Mouse (Mus musculus) myocyte (in vitro differentiated cells): ENCODE data around the gene Cib1. TPM values are rescaled to one million over a fixed set of nuclear protein-coding genes. Genes with fewer than 3 reads are reported as not detected.

Experiments
- H3K27me3 ChIP-seq: one replicate; pipeline ENCODE4 v1.6.1; 2011; ENCODE audit not compliant: control insufficient read depth, insufficient read depth, insufficient read length
- H3K36me3 ChIP-seq: one replicate; pipeline ENCODE4 v1.6.1; 2011; ENCODE audit not compliant: control insufficient read depth, insufficient read depth
- H3K4me2 ChIP-seq: one replicate; pipeline ENCODE4 v1.6.1; 2011; ENCODE audit warnings: low read depth, control low read depth
- H3K4me3 ChIP-seq: one replicate; pipeline ENCODE4 v1.5.1; 2011; ENCODE audit warnings: mild to moderate bottlenecking, control low read depth, moderate library complexity
- H3K79me2 ChIP-seq: one replicate; pipeline ENCODE4 v1.6.1; 2011; ENCODE audit not compliant: control insufficient read depth, insufficient read depth
- H3ac ChIP-seq: one replicate; pipeline ENCODE4 v1.6.1; 2011; ENCODE audit not compliant: control insufficient read depth, insufficient read length
- CEBPB ChIP-seq: IDR thresholded peaks from 2 replicates; pipeline ENCODE4 v1.6.1; 2011; ENCODE audit warnings: mild to moderate bottlenecking, moderate library complexity; ENCODE audit not compliant: poor library complexity, insufficient read depth, severe bottlenecking
- E2F4 ChIP-seq: IDR thresholded peaks from one replicate; pipeline ENCODE4 v1.6.1; 2011; ENCODE audit warnings: mild to moderate bottlenecking, control low read depth, moderate library complexity; ENCODE audit not compliant: insufficient read depth
- MAX ChIP-seq: IDR thresholded peaks from one replicate; pipeline ENCODE4 v1.6.1; 2011; ENCODE audit warnings: low read depth, mild to moderate bottlenecking, control low read depth
- MYOD1 ChIP-seq, 3 experiments: IDR thresholded peaks; one replicate each; pipeline ENCODE4 v1.6.1; 2011; ENCODE audit warnings: control low read depth in 2 of 3, low read depth in 2 of 3, mild to moderate bottlenecking in 2 of 3, moderate library complexity in 1 of 3; ENCODE audit not compliant: insufficient read length in 2 of 3, control insufficient read depth in 1 of 3
- MYOG ChIP-seq, 3 experiments: IDR thresholded peaks; one replicate each; pipeline ENCODE4 v1.6.1; 2011; ENCODE audit warnings: control low read depth in 2 of 3, low read depth in 2 of 3, mild to moderate bottlenecking in 2 of 3; ENCODE audit not compliant: insufficient read length in 2 of 3, control insufficient read depth in 1 of 3, insufficient read depth in 1 of 3
- POLR2A ChIP-seq: IDR thresholded peaks from one replicate; pipeline ENCODE4 v1.6.1; 2011; ENCODE audit warnings: low read depth, mild to moderate bottlenecking, control low read depth, moderate library complexity; ENCODE audit not compliant: insufficient read length
- POLR2AphosphoS2 ChIP-seq: IDR thresholded peaks from one replicate; pipeline ENCODE4 v1.6.1; 2011; ENCODE audit warnings: low read depth, control low read depth; ENCODE audit not compliant: insufficient read length
- REST ChIP-seq: IDR thresholded peaks from one replicate; pipeline ENCODE4 v1.6.1; 2011; ENCODE audit warnings: mild to moderate bottlenecking, control low read depth, moderate library complexity; ENCODE audit not compliant: insufficient read depth, insufficient read length
- SRF ChIP-seq: IDR thresholded peaks from one replicate; pipeline ENCODE4 v1.6.1; 2011; ENCODE audit warnings: low read depth; ENCODE audit not compliant: control insufficient read depth, insufficient read length
- TCF12 ChIP-seq: IDR thresholded peaks from one replicate; pipeline ENCODE4 v1.6.1; 2011; ENCODE audit warnings: mild to moderate bottlenecking, control low read depth; ENCODE audit not compliant: poor library complexity, insufficient read depth, severe bottlenecking
- TCF3 ChIP-seq: IDR thresholded peaks from one replicate; pipeline ENCODE4 v1.6.1; 2011; ENCODE audit warnings: low read depth, control low read depth; ENCODE audit not compliant: insufficient read length
- USF1 ChIP-seq: IDR thresholded peaks from one replicate; pipeline ENCODE4 v1.6.1; 2011; ENCODE audit warnings: low read depth, mild to moderate bottlenecking, control low read depth, moderate library complexity
- polyA plus RNA-seq: library from polyadenylated mRNA; unstranded; fragments of >200 nt; fragmentation: generic; extraction: Trizol; gene quantifications from one replicate; pipeline ENCODE4 v1.2.1, GENCODE M21; 2012; ENCODE audit warnings: missing spikeins

The Cib1 gene
- polyA plus RNA-seq, 1 experiment = 98.7 TPM

- TF ChIP-seq TCF12 (no peak), CEBPB (no peak), SRF (no peak), MAX (no peak), TCF3 (no peak), POLR2A (no peak), MYOD1 (IDR thresholded peaks at IDR 0.05; ENCODE audit: control insufficient read depth in 1 of 3, insufficient read length in 2 of 3, low read depth in 2 of 3) (no peak), POLR2AphosphoS2 (no peak), MYOG (IDR thresholded peaks at IDR 0.05; ENCODE audit: control insufficient read depth in 1 of 3, insufficient read depth in 1 of 3, insufficient read length in 2 of 3, low read depth in 2 of 3) (no peak), REST (no peak), E2F4 (no peak), USF1 (no peak)
- H3K4me3 ChIP-seq = no peak overlapping the region
- H3K79me2 ChIP-seq = peaks cover 72% of the 10 kb centered on the region
- H3K27me3 ChIP-seq = no peaks in the 10 kb centered on the region
- no peaks in the 10 kb centered on the region for H3K36me3 ChIP-seq
- H3K4me2 ChIP-seq = peak overlapping the region; percentile 24
- H3ac ChIP-seq = no peak overlapping the region
Measured at GRCm38 (mm10) chr7:80208738-80209430, 23.7 kb downstream of the Cib1 start.

- H3K36me3 ChIP-seq = no peaks in the 10 kb centered on the region
- H3K4me2 ChIP-seq = no peak overlapping the region
- peaks cover 80% of the 10 kb centered on the region for H3K79me2 ChIP-seq
- H3K4me3 ChIP-seq = no peak overlapping the region
- TF ChIP-seq REST = no peak
- no peak for TF ChIP-seq E2F4
- no peak for TF ChIP-seq POLR2AphosphoS2
- no peak for TF ChIP-seq TCF12
- TF ChIP-seq USF1 = no peak
- no peak for TF ChIP-seq MAX
- no peak for TF ChIP-seq SRF
- H3K27me3 ChIP-seq = no peaks in the 10 kb centered on the region
- no peak overlapping the region for H3ac ChIP-seq
Measured at GRCm38 (mm10) chr7:80208026-80208642, 24.5 kb downstream of the Cib1 start.

GRCm38 (mm10) chr7:80207314-80207731 lies 25.3 kb downstream of the Cib1 start:
- Histone ChIP-seq H3K36me3 (no peaks in the 10 kb centered on the region), H3K4me2 (peak overlapping the region; percentile 59), H3K79me2 (peaks cover 88% of the 10 kb centered on the region), H3K4me3 (no peak overlapping the region), H3ac (no peak overlapping the region), H3K27me3 (no peaks in the 10 kb centered on the region)
- TF ChIP-seq TCF3 (no peak), USF1 (no peak), MYOD1 (IDR thresholded peaks at IDR 0.05; ENCODE audit: control insufficient read depth in 1 of 3, insufficient read length in 2 of 3, low read depth in 2 of 3) (no peak), E2F4 (no peak), MAX (no peak), POLR2AphosphoS2 (no peak), MYOG (IDR thresholded peaks at IDR 0.05; ENCODE audit: control insufficient read depth in 1 of 3, insufficient read depth in 1 of 3, insufficient read length in 2 of 3, low read depth in 2 of 3) (no peak), SRF (no peak), POLR2A (no peak), TCF12 (no peak), REST (no peak), CEBPB (no peak)

GRCm38 (mm10) chr7:80205705-80206589 lies 26.7 kb downstream of the Cib1 start:
- TF ChIP-seq POLR2AphosphoS2 (no peak), REST (no peak), MYOG (IDR thresholded peaks at IDR 0.05; ENCODE audit: control insufficient read depth in 1 of 3, insufficient read depth in 1 of 3, insufficient read length in 2 of 3, low read depth in 2 of 3) (no peak), CEBPB (no peak), POLR2A (no peak)
- Histone ChIP-seq H3K36me3 (no peaks in the 10 kb centered on the region), H3K27me3 (no peaks in the 10 kb centered on the region), H3K4me3 (no peak overlapping the region), H3K4me2 (no peak overlapping the region), H3K79me2 (peaks cover 96% of the 10 kb centered on the region), H3ac (no peak overlapping the region)

GRCm38 (mm10) chr7:80204961-80205360 lies 27.7 kb downstream of the Cib1 start:
- TF ChIP-seq MYOD1 (IDR thresholded peaks at IDR 0.05; ENCODE audit: control insufficient read depth in 1 of 3, insufficient read length in 2 of 3, low read depth in 2 of 3) (peak; percentile 45 to 89 (median 83)), MYOG (IDR thresholded peaks at IDR 0.05; ENCODE audit: control insufficient read depth in 1 of 3, insufficient read depth in 1 of 3, insufficient read length in 2 of 3, low read depth in 2 of 3) (peak in 2 of 3 experiments; percentile 87 to 92), TCF3 (peak; percentile 85), SRF (no peak), E2F4 (no peak), CEBPB (no peak), POLR2A (no peak), USF1 (no peak), REST (no peak), MAX (no peak), POLR2AphosphoS2 (no peak), TCF12 (peak; percentile 63)
- no peak overlapping the region for H3K4me3 ChIP-seq
- H3K4me2 ChIP-seq = peak overlapping the region; percentile 27
- no peak overlapping the region for H3ac ChIP-seq
- H3K27me3 ChIP-seq = no peaks in the 10 kb centered on the region
- H3K36me3 ChIP-seq = no peaks in the 10 kb centered on the region
- peaks cover 96% of the 10 kb centered on the region for H3K79me2 ChIP-seq
